8 mouse cellular contexts compared by ENCODE assay signal in genomic region chr10:60285676-60286372, GRCm38 (mm10). TPM values are rescaled to one million over a fixed set of nuclear protein-coding genes. Genes with fewer than 3 reads are reported as not detected.
DNase-seq lines count a peak whose midpoint lies in the region; ATAC-seq and TF ChIP-seq lines count a peak whose summit lies in the region.

No protein-coding gene starts in this region.

- peak overlapping the region; percentile 42 for H3K4me2 ChIP-seq in heart, embryonic 14.5 days (ENCODE audit: low read length)

- TF ChIP-seq CTCF in layer of hippocampus, adult 2 months (conservative IDR thresholded peaks at IDR 0.05) = no peak

- no peaks in the 10 kb centered on the region for H3K27me3 ChIP-seq in heart, embryonic 14.5 days (ENCODE audit: control insufficient read depth, insufficient read depth, low read length)

- no peaks in the 10 kb centered on the region for H3K9me3 ChIP-seq in heart, embryonic 14.5 days (ENCODE audit: control insufficient read depth, low read length)

- 43% methylated on average over 14 of the region's 14 CpGs for WGBS in heart, embryonic 14.5 days

- no peak overlapping the region for H3K9ac ChIP-seq in heart, embryonic 14.5 days (ENCODE audit: low read length)

- H3K27ac ChIP-seq in heart, embryonic 14.5 days (replicated peaks in 1 of 2; ENCODE audit: control insufficient read depth in 1 of 2, insufficient read depth in 1 of 2, low read depth in 2 of 2, low read length in 2 of 2) = peak overlapping the region in 1 of 2 experiments; percentile 69; a peak in 1 of 4 replicates
- H3K27ac ChIP-seq in layer of hippocampus, adult 2 months = peak overlapping the region; percentile 99

- peak; percentile 54 for DNase-seq in spleen, postnatal 36 days (ENCODE audit: low spot score in 2 of 2)
- DNase-seq in spleen, adult 18-20 months = no peak
- peak; percentile 60 for DNase-seq in embryo, embryonic 9.5 days (ENCODE audit: extremely low spot score)
- peak; percentile 85 to 94 for DNase-seq in layer of hippocampus, adult 2 months (ENCODE audit: low spot score in 2 of 2)
- DNase-seq in lung, postnatal 10 days = peak; percentile 64
- peak; percentile 72 for DNase-seq in right cerebral cortex, postnatal 4 days
- no peak for DNase-seq in ovary, postnatal 14 days (ENCODE audit: low spot score)

- no peak overlapping the region for H3K4me3 ChIP-seq in heart, embryonic 14.5 days (ENCODE audit: control insufficient read depth in 1 of 2, insufficient read depth in 1 of 2, low read depth in 1 of 2, low read length in 2 of 2)
- peak overlapping the region; percentile 52 for H3K4me3 ChIP-seq in layer of hippocampus, adult 2 months

- peaks cover 35 to 64% of the 10 kb centered on the region in 2 experiments for H3K4me1 ChIP-seq in heart, embryonic 14.5 days (ENCODE audit: control insufficient read depth in 2 of 2, insufficient read depth in 2 of 2, low read length in 2 of 2)

- no peak for ATAC-seq in heart, embryonic 14.5 days (ENCODE audit: insufficient number of reproducible peaks, insufficient read depth, low FRiP score, low read depth)

- H3K36me3 ChIP-seq in heart, embryonic 14.5 days (ENCODE audit: control insufficient read depth, insufficient read depth, low read length) = 0 out of 2 replicates have a peak, but pooled peaks cover 8% of the 10 kb centered on the region

RNA-seq across cellular contexts. Expression of gene Psap, which starts 8.4 kb away (rescaled TPM):
- 88.7 and 98.1 TPM in 2 replicates for polyA plus RNA-seq in heart, embryonic 14.5 days (2014; fragmentation: Nextera tagmentation; extraction: Ambion mirVana)
- 1,000 to 10,000 TPM; 1,331 to 1,399 TPM for total RNA-seq in layer of hippocampus, adult 2 months (2021)

Comparison
In these comparisons a context has a peak if more than half of its experiments do, and no peak if none do; other contexts are left out.
1. DNase-seq: peak in spleen, postnatal 36 days (2 of 2), embryo, embryonic 9.5 days (single experiment), layer of hippocampus, adult 2 months (2 of 2), lung, postnatal 10 days (single experiment) and right cerebral cortex, postnatal 4 days (single experiment); none in spleen, adult 18-20 months (0 of 2) and ovary, postnatal 14 days (single experiment).